Mouse (Mus musculus): ENCODE data around the gene Zbtb17. TPM values are rescaled to one million over a fixed set of nuclear protein-coding genes. Genes with fewer than 3 reads are reported as not detected.
A peak's percentile ranks its signal among the peaks of the same experiment; 100 is the strongest.

Gene Zbtb17
- total RNA-seq, 2 experiments from 2014 or later, result 16.2 to 16.7 TPM

DNA sequence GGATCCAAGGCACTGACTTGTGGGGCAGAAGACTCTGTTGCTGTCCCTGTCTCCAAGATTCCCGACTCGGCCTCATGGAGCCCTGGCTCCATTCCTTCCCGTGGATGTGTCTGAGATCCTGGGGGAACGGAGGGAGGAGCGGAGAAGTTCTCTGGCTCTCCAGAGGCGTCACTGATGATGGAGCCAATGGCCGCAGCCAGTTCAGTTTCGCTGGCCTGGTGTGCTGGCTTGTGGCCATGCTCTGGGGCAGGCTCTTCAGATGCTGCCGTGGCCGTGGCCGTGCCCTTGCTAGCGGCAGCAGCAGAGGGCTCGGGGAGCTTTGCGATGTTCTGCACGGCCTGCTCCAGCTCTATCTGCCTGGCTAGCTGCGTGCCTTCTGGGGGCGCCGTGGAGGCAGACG lies 30.0 kb downstream of the Zbtb17 start:
- intact Hi-C loops (cut with DNase I; ENCODE audit: low total_unique reads), result no loop called here
- DNase-seq, result no peak

DNA sequence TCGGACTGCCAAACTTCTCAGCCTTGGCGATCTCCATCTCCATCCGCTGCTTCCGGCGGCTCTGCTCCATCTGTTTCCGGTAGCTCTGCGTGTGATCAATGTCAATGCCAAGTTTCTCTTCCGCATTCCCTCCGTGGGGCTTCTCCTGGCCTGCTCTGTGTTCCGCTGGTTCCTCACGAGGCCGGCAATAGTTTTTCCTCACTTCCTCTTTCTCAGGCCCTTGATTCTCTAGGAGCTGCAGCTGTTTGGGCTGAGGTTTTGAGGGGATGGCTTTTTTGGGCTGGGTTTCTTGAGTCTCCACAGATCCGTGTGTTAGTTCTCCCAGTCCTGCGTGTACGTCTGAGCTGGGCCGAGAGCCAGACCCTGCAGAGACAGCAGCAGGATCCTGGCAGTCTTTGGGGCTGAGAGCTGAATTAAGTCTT lies 33.2 kb downstream of the Zbtb17 start:
- intact Hi-C loops (cut with DNase I; ENCODE audit: low total_unique reads), result no loop called here
- DNase-seq, result peak; percentile 64

DNA sequence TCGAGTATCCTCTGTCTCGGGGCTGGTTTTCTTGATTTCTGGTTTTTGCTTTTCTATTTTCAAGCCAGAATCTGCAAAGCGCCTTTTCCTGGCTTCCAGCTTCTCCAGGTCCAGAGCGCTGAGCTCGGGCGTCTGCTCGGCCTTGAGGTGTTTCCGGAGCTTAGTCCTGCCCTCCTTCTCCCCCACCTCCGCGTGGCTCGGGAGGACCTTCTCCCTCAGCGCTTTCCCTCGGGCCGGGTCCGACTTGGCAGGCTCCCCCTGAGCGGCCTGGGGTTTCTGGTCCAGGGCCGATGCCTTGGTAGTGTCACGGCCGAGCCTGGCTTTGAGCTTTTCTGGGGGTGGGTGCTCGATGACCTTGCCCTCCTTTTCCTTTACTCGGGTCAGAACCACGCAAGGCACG lies 33.8 kb downstream of the Zbtb17 start:
- no peak for DNase-seq
- intact Hi-C loops (cut with DNase I; ENCODE audit: low total_unique reads), result no loop called here

DNA sequence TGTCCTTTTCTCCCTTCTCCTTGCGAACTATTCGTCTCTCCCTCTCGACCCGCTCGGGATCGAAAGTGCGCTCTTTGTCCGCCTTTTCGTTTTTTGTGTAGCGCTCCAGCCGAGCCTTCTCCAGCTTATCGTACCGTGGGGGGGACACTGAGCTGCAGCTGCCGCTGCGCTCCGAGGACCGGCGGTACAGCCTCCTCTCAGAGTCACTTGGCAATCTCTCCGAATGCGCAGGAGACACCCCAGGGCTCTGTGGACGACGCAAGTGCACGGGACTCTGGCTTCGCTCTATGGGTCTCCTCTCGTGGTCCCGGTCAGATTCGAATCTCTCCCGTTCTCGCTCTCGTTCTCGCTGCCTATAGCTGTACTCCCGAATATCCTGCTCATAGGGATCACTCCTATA lies 34.3 kb downstream of the Zbtb17 start:
- DNase-seq, result no peak
- intact Hi-C loops (cut with DNase I; ENCODE audit: low total_unique reads), result no loop called here

DNA sequence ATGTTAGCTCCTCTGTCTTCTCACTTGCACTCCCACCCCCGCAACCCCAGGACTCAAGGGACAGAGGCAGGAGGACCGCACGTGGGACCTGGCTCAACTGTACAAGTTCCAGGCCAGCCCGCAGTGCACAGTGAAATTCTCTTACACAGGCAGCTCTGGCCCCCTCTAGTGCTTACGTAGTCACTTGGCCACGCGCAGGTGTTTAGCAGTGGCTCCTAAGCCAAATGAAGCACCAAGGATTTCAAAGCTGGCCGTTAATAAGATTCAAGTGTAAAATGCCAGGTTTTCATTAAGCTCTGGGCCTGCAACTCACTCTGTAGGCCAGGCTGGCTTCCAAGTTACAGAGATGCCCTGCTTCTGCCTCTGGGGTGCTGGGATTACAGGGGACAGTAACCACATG lies 35.0 kb downstream of the Zbtb17 start:
- intact Hi-C loops (cut with DNase I; ENCODE audit: low total_unique reads), result no loop called here
- DNase-seq, result no peak

DNA sequence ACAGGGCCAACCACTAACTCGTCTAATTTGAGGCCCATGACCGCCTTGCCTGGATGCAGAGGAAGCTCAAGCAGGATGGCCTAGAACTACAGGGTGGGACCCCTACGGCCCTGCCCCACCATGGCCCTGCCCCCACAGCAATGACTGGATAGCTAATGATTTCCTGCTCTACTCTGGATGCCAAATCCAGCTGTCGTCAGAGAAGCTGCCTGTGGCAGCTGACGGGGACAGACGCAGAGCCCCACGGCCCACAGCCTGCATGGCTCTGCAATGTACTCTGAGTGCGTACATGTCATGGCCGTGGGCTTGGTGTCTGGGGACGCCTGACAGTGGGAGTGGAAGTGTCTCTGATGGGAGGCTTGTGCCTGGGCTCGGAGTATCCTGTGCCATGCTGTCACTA lies 39.6 kb downstream of the Zbtb17 start:
- no peak for DNase-seq
- intact Hi-C loops (cut with DNase I; ENCODE audit: low total_unique reads), result no loop called here

DNA sequence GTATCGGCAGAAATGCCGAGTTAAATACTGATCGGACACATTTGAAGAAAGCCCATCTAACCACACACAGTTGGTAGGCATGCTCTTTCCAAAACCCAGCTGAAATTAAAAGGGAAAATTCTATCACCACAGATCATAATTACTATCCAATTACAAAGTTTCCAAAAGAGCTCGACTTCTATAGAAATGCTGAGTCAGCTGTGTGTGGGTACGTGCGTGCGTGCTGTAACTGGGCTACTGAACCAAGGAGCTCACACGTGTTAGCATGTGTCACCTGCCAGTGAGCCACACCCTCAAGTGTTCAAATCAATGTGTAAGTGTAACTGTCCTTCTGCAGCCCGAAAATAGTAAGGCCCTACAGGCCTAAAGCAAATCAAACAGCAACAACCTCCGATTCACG lies 43.1 kb downstream of the Zbtb17 start:
- intact Hi-C loops (cut with DNase I; ENCODE audit: low total_unique reads), result no loop called here

DNA sequence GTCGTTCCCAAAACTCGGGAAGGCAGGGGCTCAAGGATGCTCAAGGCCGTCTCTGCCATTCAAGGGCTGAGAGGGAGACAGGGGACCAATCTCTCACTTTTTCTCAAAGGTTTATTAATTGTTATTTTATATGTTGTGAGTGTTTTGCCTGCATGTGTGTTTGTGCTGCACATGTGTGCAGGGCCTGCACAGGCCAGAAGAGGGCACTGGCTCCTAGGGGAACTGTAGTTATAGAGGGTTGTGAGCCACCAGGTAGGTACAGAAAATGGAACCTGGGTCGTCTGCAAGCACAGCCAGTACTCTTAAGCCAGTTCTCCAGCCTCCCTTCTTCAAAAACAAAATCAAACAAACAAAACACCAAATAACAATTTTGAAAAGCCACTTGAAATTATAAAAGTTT lies 44.2 kb downstream of the Zbtb17 start:
- intact Hi-C loops (cut with DNase I; ENCODE audit: low total_unique reads), result no loop called here
- DNase-seq, result no peak

More for the DNA sequence above, 43.1 kb downstream of the Zbtb17 start:
- no peak for DNase-seq

DNA sequence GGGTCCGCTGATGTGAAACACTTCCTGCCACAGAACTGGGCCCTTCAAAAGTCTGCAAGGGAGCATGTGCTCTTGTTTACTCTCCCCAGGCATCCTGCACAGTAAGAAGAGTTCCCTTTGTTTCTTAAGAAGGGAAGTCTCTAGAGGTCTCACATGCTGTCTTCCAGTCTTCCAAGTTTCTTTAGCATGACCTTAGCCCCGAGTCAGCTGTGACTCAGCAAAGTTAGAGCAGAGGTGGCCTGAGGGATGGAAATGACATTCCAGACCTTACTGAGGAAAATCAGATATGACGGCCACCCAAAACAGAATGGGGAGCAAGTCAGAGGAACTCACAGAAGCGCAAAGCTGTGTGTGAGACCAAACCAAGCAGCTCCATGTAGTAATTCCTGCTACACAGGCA lies 56.2 kb downstream of the Zbtb17 start:
- intact Hi-C loops (cut with DNase I; ENCODE audit: low total_unique reads), result no loop called here
- no peak for DNase-seq

DNA sequence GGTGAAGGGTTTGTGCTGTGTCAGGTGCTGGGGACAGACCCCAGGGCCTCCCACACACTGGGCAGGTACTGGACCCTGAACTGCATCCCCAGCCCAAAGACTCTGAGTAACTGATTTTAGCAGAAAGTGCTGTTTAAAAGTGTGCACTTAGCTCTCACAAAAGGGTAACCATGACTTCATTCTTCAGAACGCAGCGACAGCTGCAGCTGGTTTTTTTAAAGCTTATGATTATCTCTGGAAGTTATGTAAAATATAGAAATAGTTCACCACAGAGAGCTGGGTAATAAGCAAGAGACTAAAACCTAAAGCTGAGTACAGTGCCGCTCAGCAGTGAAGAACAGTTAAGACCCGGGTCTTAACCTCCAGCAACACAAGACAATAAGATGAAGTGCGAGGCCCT lies 56.6 kb downstream of the Zbtb17 start:
- no peak for DNase-seq
- intact Hi-C loops (cut with DNase I; ENCODE audit: low total_unique reads), result no loop called here

DNA sequence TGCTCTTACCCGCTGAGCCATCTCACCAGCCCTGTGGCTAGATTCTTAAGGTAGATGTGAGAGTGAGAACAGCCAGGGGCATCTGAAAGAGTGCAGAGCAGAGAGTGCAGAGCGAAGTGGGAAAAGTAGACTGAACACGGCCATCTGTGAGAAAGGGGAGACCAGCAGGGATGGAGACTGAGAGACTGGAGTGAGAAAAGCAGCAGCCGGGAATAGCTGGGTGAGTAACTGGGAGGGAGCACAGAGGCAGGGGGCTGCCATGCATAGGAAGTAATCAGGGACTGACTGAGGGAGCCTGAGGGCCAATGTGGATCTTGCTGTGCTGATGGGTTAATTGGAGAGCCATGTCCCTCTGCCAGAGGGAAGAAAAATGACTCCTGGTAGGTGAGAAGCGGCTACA lies 58.3 kb downstream of the Zbtb17 start:
- intact Hi-C loops (cut with DNase I; ENCODE audit: low total_unique reads), result no loop called here

DNA sequence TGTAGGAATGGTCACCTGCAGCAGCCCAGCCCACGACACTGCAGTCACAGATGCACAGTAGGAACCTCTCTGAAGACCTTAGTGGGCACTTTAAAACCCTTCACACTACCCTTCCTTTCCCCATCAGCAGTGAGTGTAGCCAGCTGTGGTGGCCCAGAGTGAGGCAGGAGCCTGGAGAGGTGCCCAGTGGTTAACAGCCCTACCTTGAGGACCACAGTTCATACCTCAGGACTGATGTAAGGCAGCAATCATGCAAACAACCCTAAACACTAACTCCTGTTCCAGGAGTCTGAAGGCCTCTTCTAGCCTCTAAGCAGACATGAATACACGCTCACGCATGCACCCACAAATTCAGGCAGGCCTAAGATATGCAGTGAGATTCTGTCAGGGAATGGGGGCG lies 60.0 kb downstream of the Zbtb17 start:
- no peak for DNase-seq
- intact Hi-C loops (cut with DNase I; ENCODE audit: low total_unique reads), result no loop called here

More for the DNA sequence above, 58.3 kb downstream of the Zbtb17 start:
- no peak for DNase-seq

DNA sequence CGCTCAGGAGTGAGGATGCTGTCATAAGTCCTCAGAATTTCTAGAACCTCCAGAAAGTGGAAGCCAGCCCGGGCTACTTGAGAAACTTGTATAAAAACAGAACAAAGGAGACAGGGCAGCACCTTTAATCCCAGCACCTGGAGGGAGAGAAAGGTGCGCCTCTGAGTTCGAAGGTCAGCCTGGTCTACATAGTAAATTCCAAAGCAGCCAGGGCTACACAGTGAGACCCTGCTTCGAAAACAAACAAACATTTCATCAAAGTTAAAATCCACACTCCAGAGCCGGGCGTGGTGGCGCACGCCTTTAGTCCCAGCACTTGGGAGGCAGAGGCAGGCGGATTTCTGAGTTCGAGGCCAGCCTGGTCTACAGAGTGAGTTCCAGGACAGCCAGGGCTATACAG lies 61.4 kb downstream of the Zbtb17 start:
- no peak for DNase-seq
- intact Hi-C loops (cut with DNase I; ENCODE audit: low total_unique reads), result no loop called here

DNA sequence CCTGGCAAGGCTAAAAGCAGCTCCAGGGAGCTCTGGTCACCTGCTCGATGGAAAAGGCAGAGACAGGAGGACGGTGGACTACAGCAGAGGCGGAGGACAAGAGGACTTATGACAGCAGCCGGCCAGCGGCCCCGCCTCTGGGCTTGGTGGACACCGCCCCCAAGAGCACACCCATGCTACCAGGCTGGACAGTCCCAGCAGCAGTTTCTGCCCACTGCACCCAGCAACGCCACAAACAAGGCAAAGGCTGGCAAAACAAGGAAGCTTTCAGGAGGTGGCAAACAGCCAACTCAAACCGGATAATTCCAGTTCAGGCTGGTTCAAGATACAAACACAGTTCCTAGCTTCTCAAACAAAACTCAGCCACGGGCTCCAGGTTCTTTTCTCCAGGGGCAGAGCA lies 61.9 kb downstream of the Zbtb17 start:
- DNase-seq, result peak; percentile 68
- intact Hi-C loops (cut with DNase I; ENCODE audit: low total_unique reads), result no loop called here

DNA sequence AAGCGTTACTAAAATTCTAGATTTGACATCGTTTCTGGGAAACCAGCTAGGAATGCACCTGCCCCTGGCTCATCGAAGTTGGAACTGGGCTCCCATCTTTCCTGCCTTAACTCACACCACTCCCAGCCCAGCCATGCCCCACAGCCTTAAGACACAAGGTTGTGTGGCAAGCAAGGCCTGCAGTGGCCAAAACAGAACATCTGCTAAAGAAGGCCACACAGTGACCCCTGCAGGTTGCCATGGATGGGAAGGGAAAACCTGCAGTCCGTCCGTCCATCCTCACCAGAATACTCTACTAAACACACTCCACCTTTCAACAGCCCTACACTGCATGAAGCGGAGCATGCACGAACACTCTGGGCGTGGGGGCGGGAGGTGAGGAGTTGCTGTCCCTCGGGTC lies 62.4 kb downstream of the Zbtb17 start:
- intact Hi-C loops (cut with DNase I; ENCODE audit: low total_unique reads), result no loop called here
- peak; percentile 59 for DNase-seq

DNA sequence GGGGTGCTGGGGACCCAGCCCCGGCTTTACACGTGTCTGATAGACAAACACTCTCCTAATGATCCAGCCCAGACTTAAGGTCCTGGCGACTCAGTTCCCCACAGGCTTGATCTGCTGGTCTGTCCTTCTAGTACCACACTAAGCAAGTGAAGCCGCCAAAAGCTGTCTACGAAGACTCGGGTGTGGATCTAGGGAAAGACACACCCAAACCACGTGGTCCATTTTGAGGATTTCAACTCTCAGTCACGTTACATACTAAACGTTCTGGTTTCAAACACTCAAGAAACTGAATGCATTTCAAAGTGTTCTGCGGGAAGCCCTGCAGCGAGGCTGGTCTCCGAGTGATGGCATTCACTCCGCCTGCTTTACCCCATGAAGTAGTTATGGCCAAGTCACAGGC lies 66.0 kb downstream of the Zbtb17 start:
- intact Hi-C loops (cut with DNase I; ENCODE audit: low total_unique reads), result no loop called here
- no peak for DNase-seq

DNA sequence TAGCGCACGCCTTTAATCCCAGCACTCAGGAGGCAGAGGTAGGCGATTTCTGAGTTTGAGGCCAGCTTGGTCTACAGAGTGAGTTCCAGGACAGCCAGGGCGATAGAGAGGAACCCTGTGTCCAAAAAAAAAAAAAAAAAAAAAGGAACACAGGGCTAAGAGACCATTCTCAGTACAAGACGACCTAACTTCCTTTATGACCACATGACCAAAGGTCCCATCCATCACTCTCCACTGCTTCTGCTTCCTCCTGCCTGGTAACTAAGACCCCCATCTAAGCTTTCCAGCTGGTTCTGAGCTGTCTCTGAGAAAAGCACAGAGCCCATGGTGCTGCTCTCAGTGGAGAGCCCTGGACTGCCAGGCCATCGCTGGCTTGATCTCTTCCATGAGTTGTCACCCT lies 67.7 kb downstream of the Zbtb17 start:
- intact Hi-C loops (cut with DNase I; ENCODE audit: low total_unique reads), result no loop called here
- DNase-seq, result no peak

DNA sequence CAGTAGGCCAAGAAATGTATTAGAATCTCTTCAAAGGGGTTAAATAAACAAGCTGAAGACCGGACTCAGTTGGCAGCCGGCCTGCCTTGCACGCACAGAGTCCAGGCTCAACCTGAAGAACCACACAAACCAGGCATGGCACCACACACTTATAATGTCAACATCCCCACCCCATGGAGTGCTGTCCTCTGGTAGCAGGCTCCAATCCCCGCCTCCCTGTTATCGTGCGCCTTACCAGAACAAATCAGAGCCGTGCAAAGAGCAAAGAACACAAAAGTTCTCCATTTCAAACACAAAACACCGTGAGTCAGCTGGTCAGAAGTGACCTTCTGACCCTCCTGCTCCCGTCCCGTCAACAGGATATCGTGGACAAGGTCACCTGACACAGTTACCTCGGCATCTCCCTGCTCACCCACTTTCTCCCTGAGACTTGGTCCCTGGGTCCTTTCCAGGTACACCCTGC lies 69.8 kb downstream of the Zbtb17 start:
- DNase-seq, result no peak
- intact Hi-C loops (cut with DNase I; ENCODE audit: low total_unique reads), result no loop called here

Other genes with a start within 250 kb of the Zbtb17 start
- under 1 TPM; 0.21 to 0.38 TPM for gene Rsg1, start 230.7 kb upstream of the Zbtb17 start, total RNA-seq (2021)
- 1 to 10 TPM; 1.3 to 1.4 TPM for gene Arhgef19, start 205.2 kb upstream of the Zbtb17 start, total RNA-seq (2021)
- gene Epha2, start 143.4 kb upstream of the Zbtb17 start, total RNA-seq (2021), result 1 to 10 TPM; 2.9 to 3.7 TPM
- under 1 TPM in 1 of 2 experiments, not detected in 1; 0.25 TPM for gene Fam131c, start 76.4 kb upstream of the Zbtb17 start, total RNA-seq (2021)
- 1 to 10 TPM; 1.2 to 1.8 TPM for gene Clcnka, start 45.9 kb upstream of the Zbtb17 start, total RNA-seq (2021)
- gene Clcnkb, start 28.6 kb upstream of the Zbtb17 start, total RNA-seq (2021), result under 1 TPM; 0.31 to 0.80 TPM
- 100 to 1,000 TPM; 218 to 313 TPM for gene Hspb7, start 23.9 kb upstream of the Zbtb17 start, total RNA-seq (2021)
- not detected for gene Srarp, start 8.5 kb upstream of the Zbtb17 start, total RNA-seq (2021)
- gene Spen, start 93.9 kb downstream of the Zbtb17 start, total RNA-seq (2021), result 10 to 100 TPM; 20.1 to 22.1 TPM
- 1 to 10 TPM; 2.5 to 3.9 TPM for gene Fblim1, start 161.4 kb downstream of the Zbtb17 start, total RNA-seq (2021)
- gene Tmem82, start 174.0 kb downstream of the Zbtb17 start, total RNA-seq (2021), result 1 to 10 TPM in 1 of 2 experiments, under 1 TPM in 1; 0.66 to 1.8 TPM
- gene Slc25a34, start 179.2 kb downstream of the Zbtb17 start, total RNA-seq (2021), result 10 to 100 TPM in 1 of 2 experiments, 1 to 10 TPM in 1; 9.0 to 17.7 TPM
- 10 to 100 TPM; 22.2 to 27.7 TPM for gene Plekhm2, start 220.2 kb downstream of the Zbtb17 start, total RNA-seq (2021)
- 1 to 10 TPM; 6.0 TPM for gene Rsc1a1, start 240.9 kb downstream of the Zbtb17 start, total RNA-seq (2021)

All from gastrocnemius, postnatal 14 days (tissue).